Mouse (Mus musculus): Measurements from ENCODE around the gene Aatk. TPM values are rescaled to one million over a fixed set of nuclear protein-coding genes. Genes with fewer than 3 reads are reported as not detected.
A peak's percentile ranks its signal among the peaks of the same experiment; 100 is the strongest.

Aatk gene
- polyA plus RNA-seq, 1 experiment from 2014 or later = 1.4 TPM

DNA sequence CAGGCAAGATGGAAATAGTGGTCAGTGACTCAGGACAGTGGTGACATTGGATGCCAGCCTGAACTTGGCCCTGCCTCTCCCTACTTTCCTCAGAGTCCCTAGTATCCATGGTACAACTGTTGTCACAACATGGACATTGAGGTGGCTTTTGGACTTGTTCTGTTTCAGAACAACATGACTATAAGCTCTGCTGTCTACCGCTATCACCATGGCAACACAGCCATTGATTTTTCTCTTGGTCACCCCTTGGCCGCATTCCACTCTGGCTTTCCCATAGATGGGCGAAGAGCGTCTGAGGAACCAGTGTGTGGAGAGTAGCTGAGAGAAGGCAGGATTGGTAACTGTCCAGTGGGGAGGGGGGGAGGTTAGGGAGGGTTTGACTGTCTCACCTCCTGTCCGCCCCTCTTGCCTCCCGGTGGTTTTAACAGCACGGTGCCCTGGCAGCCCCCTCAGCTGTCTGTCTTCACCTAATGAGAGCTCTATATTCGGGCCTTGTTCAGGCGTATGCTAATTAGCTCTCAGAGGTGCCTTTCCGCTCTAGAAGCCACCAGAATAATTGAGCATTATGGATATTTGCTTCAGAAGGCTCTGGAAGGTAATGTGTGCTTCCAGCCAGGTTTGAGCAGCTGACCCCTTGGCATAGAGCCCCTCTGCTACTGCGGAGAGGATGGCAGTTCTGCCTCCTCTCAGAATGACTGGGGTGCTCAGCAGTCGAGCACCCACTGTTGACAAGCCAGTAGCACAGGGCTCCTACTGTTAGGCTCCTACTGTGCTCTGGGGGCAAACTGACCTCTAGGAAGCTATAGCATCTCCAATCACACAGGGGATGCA is 76.7 kb downstream of the Aatk start:
- H3K4me2 ChIP-seq (replicated peaks; ENCODE audit: low read depth, low read length) = no peak overlapping the region
- DNase-seq (ENCODE audit: low spot score) (no peak), ATAC-seq (no peak)
- TF ChIP-seq EP300 (IDR thresholded peaks at IDR 0.05) = no peak
- no peak for TF ChIP-seq CTCF (IDR thresholded peaks at IDR 0.05)
- H3K27ac ChIP-seq (ENCODE audit: low read length) = no peak overlapping the region
- H3K4me3 ChIP-seq (ENCODE audit: low read depth, low read length) = no peak overlapping the region
- H3K27me3 ChIP-seq (replicated peaks; ENCODE audit: insufficient read depth, low read length) = no peaks in the 10 kb centered on the region
- H3K36me3 ChIP-seq (ENCODE audit: insufficient read depth, low read length) = peaks cover 33% of the 10 kb centered on the region; the same call in 1 of the 2 replicates
- no peak overlapping the region for H3K9ac ChIP-seq (replicated peaks; ENCODE audit: low read depth)
- 74% methylated on average over 12 of the region's 12 CpGs for WGBS
- H3K9me3 ChIP-seq (ENCODE audit: low read length) = no peaks in the 10 kb centered on the region
- H3K4me1 ChIP-seq (ENCODE audit: insufficient read depth, low read depth, low read length) = no peaks in the 10 kb centered on the region; the same call in 1 of the 2 replicates

DNA sequence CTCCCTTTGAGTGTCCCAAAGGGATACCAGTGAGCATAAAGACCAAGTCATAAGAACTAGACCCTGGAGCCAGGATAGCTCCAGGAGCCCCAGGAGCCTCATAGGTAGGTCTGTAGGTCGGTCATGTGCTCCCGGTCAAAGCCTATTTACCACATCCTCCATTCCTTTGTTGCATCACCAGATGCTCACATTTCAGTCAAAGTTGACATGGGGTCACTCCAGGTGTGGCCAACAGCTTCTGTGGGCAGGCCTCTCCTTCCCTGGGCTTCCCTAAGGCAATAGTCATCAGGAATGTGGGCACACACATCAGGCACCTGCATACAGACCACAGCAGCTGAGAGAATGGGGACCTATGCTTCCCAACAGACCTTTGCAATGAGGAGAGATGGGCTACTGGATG is 79.1 kb downstream of the Aatk start:
- ATAC-seq = 0 out of 2 replicates have a peak, but pooled peaks have one; percentile 16
- TF ChIP-seq EP300 (IDR thresholded peaks at IDR 0.05) (no peak), CTCF (IDR thresholded peaks at IDR 0.05) (no peak)
- peaks cover 38% of the 10 kb centered on the region; the same call in 1 of the 2 replicates for H3K36me3 ChIP-seq (ENCODE audit: insufficient read depth, low read length)

DNA sequence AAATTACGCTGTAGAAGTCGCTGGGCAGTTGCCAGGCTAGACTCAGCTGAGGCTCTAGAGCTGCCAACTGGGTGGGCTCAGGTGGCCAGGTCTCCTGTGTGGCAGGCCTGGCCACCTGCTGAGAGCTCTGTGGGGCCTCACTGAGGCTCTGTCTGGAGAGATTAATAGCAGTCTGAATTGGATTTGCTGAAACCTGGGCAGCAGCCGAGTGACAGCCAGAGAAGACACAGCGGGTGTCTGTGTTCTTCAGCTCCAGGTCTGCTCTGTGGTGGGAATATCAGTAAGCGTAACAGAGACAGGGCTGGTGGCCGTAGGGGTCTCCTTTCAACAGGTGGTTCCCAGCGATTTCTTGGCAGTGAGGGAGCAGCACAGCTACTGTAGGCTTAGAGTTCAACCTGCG is 79.6 kb downstream of the Aatk start:
- ATAC-seq = no peak
- no peak overlapping the region for H3K9ac ChIP-seq (replicated peaks; ENCODE audit: low read depth)
- DNase-seq (ENCODE audit: low spot score) = no peak
- no peak overlapping the region for H3K27ac ChIP-seq (ENCODE audit: low read length)
- 90% methylated on average over 8 of the region's 8 CpGs for WGBS
- no peaks in the 10 kb centered on the region for H3K4me1 ChIP-seq (ENCODE audit: insufficient read depth, low read depth, low read length)
- no peaks in the 10 kb centered on the region for H3K9me3 ChIP-seq (ENCODE audit: low read length)
- H3K4me2 ChIP-seq (replicated peaks; ENCODE audit: low read depth, low read length) = no peak overlapping the region
- H3K36me3 ChIP-seq (ENCODE audit: insufficient read depth, low read length) = peaks cover 36% of the 10 kb centered on the region; the same call in 1 of the 2 replicates
- no peak overlapping the region for H3K4me3 ChIP-seq (ENCODE audit: low read depth, low read length)
- no peak for TF ChIP-seq CTCF (IDR thresholded peaks at IDR 0.05)
- TF ChIP-seq EP300 (IDR thresholded peaks at IDR 0.05) = no peak
- no peaks in the 10 kb centered on the region for H3K27me3 ChIP-seq (replicated peaks; ENCODE audit: insufficient read depth, low read length)

More for the DNA sequence above, 79.1 kb downstream of the Aatk start:
- Histone ChIP-seq H3K9ac (replicated peaks; ENCODE audit: low read depth) (no peak overlapping the region), H3K4me1 (ENCODE audit: insufficient read depth, low read depth, low read length) (no peaks in the 10 kb centered on the region), H3K9me3 (ENCODE audit: low read length) (no peaks in the 10 kb centered on the region), H3K4me3 (ENCODE audit: low read depth, low read length) (no peak overlapping the region), H3K27me3 (replicated peaks; ENCODE audit: insufficient read depth, low read length) (no peaks in the 10 kb centered on the region), H3K27ac (ENCODE audit: low read length) (no peak overlapping the region), H3K4me2 (replicated peaks; ENCODE audit: low read depth, low read length) (no peak overlapping the region)
- 84% methylated on average over 2 of the region's 2 CpGs for WGBS
- no peak for DNase-seq (ENCODE audit: low spot score)

DNA sequence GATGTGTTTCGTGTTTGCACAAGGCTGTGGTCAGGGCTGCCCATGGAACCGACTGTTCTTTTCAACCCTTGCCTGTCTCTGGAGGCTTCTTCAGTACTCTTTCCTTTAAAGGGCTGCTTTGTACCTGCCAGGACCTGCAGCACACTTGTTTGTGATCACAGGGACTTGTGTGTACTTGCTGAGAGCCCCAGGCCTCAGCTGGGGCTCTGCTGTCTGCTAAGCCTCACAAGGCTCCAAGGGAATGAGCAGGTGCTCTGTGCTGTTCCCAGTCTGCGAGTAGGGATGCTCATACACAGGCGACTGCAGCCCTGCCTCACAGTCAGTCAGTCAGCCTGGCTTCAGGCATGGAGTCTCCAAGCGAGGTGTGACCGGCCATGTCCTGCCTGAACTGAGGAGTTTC is 80.7 kb downstream of the Aatk start:
- no peak for ATAC-seq
- peaks cover 34% of the 10 kb centered on the region; the same call in 1 of the 2 replicates for H3K36me3 ChIP-seq (ENCODE audit: insufficient read depth, low read length)

DNA sequence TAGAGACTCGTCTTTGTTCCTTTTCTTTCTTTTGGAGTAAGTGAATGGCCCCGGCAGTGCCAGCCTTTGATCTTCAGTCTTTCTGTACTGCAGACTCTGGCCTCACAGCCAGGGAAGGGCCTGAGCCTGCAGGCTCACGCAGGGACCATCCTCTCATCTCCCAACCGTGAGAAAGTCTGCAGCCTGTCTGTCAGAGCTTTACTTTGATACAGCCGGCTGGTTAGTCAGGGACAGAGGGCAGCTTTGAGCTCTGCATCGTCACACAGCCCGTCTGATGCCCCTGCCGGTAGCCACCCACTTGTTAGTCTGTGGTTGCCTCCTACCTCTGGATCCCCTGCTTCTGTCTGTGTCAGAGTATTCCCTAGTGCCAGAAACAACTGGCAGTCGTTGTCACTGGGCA is 81.9 kb downstream of the Aatk start:
- no peak overlapping the region for H3K4me2 ChIP-seq (replicated peaks; ENCODE audit: low read depth, low read length)
- 60% methylated on average over 9 of the region's 9 CpGs for WGBS
- DNase-seq (ENCODE audit: low spot score) (no peak), ATAC-seq (no peak)
- H3K36me3 ChIP-seq (ENCODE audit: insufficient read depth, low read length) = peaks cover 35% of the 10 kb centered on the region; the same call in 1 of the 2 replicates
- no peaks in the 10 kb centered on the region for H3K9me3 ChIP-seq (ENCODE audit: low read length)
- no peaks in the 10 kb centered on the region for H3K4me1 ChIP-seq (ENCODE audit: insufficient read depth, low read depth, low read length)
- no peak overlapping the region for H3K27ac ChIP-seq (ENCODE audit: low read length)
- no peak overlapping the region for H3K9ac ChIP-seq (replicated peaks; ENCODE audit: low read depth)
- H3K27me3 ChIP-seq (replicated peaks; ENCODE audit: insufficient read depth, low read length) = no peaks in the 10 kb centered on the region
- TF ChIP-seq EP300 (IDR thresholded peaks at IDR 0.05) (no peak), CTCF (IDR thresholded peaks at IDR 0.05) (no peak)
- no peak overlapping the region for H3K4me3 ChIP-seq (ENCODE audit: low read depth, low read length)

More for the DNA sequence above, 80.7 kb downstream of the Aatk start:
- DNase-seq (ENCODE audit: low spot score) = no peak
- 91% methylated on average over 6 of the region's 6 CpGs for WGBS
- H3K9me3 ChIP-seq (ENCODE audit: low read length) = no peaks in the 10 kb centered on the region
- no peaks in the 10 kb centered on the region for H3K27me3 ChIP-seq (replicated peaks; ENCODE audit: insufficient read depth, low read length)
- H3K9ac ChIP-seq (replicated peaks; ENCODE audit: low read depth) = no peak overlapping the region
- no peak overlapping the region for H3K4me2 ChIP-seq (replicated peaks; ENCODE audit: low read depth, low read length)
- H3K4me3 ChIP-seq (ENCODE audit: low read depth, low read length) = no peak overlapping the region
- H3K4me1 ChIP-seq (ENCODE audit: insufficient read depth, low read depth, low read length) = no peaks in the 10 kb centered on the region
- H3K27ac ChIP-seq (ENCODE audit: low read length) = no peak overlapping the region
- TF ChIP-seq EP300 (IDR thresholded peaks at IDR 0.05) (no peak), CTCF (IDR thresholded peaks at IDR 0.05) (no peak)

DNA sequence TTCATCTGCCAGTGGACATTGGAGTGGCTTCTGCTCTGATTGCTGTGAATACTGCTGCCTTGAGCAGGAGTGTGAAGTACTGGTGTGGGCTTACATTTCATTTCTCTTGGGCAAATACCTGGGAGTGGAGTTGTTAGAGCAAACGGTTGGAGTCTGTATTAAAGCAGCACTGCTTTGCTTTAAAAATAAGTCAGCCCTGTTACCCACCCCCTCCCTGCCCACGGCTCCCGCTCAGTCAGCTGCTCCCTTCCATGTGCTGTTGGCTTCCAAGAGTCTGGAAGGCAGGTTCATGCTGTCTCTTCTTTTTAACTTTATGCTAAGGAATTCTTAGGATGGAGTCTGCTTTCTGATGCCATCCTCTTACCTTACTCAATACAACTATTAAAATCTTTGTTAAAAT is 85.5 kb downstream of the Aatk start:
- H3K9me3 ChIP-seq (ENCODE audit: low read length) = no peaks in the 10 kb centered on the region
- 66% methylated on average over 3 of the region's 3 CpGs for WGBS
- peaks cover 22% of the 10 kb centered on the region; the same call in 1 of the 2 replicates for H3K36me3 ChIP-seq (ENCODE audit: insufficient read depth, low read length)
- no peak overlapping the region for H3K4me3 ChIP-seq (ENCODE audit: low read depth, low read length)
- ATAC-seq = no peak
- H3K4me2 ChIP-seq (replicated peaks; ENCODE audit: low read depth, low read length) = no peak overlapping the region
- no peaks in the 10 kb centered on the region for H3K27me3 ChIP-seq (replicated peaks; ENCODE audit: insufficient read depth, low read length)
- no peak for TF ChIP-seq CTCF (IDR thresholded peaks at IDR 0.05)
- TF ChIP-seq EP300 (IDR thresholded peaks at IDR 0.05) = no peak
- no peak overlapping the region for H3K9ac ChIP-seq (replicated peaks; ENCODE audit: low read depth)
- H3K27ac ChIP-seq (ENCODE audit: low read length) = no peak overlapping the region
- H3K4me1 ChIP-seq (ENCODE audit: insufficient read depth, low read depth, low read length) = peaks cover 11% of the 10 kb centered on the region; the same call in 1 of the 2 replicates
- DNase-seq (ENCODE audit: low spot score) = no peak
